Mouse (Mus musculus) E14TG2a.4 (cell line): ENCODE measurements at regions not wholly inside any gene's neighbourhood (a gene's known extent, or its start where the extent isn't known, plus 50 kb on each side); places are given as distances from the start of the nearest gene placed in this dataset.

ENCODE experiments used
- H3K27me3 ChIP-seq: 2 replicates; pipeline ENCODE4 v1.6.1; 2014; ENCODE audit warnings: low read length, control low read depth; ENCODE audit not compliant: insufficient read depth
- H3K36me3 ChIP-seq: 2 replicates; pipeline ENCODE4 v1.6.1; 2014; ENCODE audit warnings: low read length, control low read depth; ENCODE audit not compliant: insufficient read depth
- H3K4me1 ChIP-seq: replicated peaks from 2 replicates; pipeline ENCODE4 v1.6.1; 2014; ENCODE audit warnings: low read depth, low read length, control low read depth
- H3K4me3 ChIP-seq: replicated peaks from 2 replicates; pipeline ENCODE4 v1.5.1; 2014; ENCODE audit warnings: mild to moderate bottlenecking, low read length
- H3K9me3 ChIP-seq: 2 replicates; pipeline ENCODE4 v1.6.1; 2014; ENCODE audit warnings: low read length, control low read depth
- CTCF ChIP-seq: conservative IDR thresholded peaks from 2 replicates; pipeline ENCODE4 v1.5.1; 2014; ENCODE audit warnings: low read length
- NANOG ChIP-seq: IDR thresholded peaks from 2 replicates; pipeline ENCODE4 v1.6.1; 2014; ENCODE audit warnings: borderline replicate concordance, low read length, mixed read lengths
- POU5F1 ChIP-seq: IDR thresholded peaks from 2 replicates; pipeline ENCODE4 v1.6.1; 2014; ENCODE audit warnings: low read length, borderline replicate concordance

GRCm38 (mm10) chr10:19139234-19139633 lies 123.8 kb upstream of the Tnfaip3 start:
- no peaks in the 10 kb centered on the region for H3K9me3 ChIP-seq
- no peaks in the 10 kb centered on the region for H3K36me3 ChIP-seq
- no peaks in the 10 kb centered on the region for H3K4me1 ChIP-seq
- H3K4me3 ChIP-seq, result no peak overlapping the region
- no peaks in the 10 kb centered on the region for H3K27me3 ChIP-seq
- TF ChIP-seq CTCF, result no peak

GRCm38 (mm10) chr10:19138258-19138657 lies 122.8 kb upstream of the Tnfaip3 start:
- Histone ChIP-seq H3K4me3 (no peak overlapping the region), H3K9me3 (no peaks in the 10 kb centered on the region), H3K36me3 (no peaks in the 10 kb centered on the region), H3K27me3 (no peaks in the 10 kb centered on the region), H3K4me1 (no peaks in the 10 kb centered on the region)
- no peak for TF ChIP-seq CTCF

- Histone ChIP-seq H3K27me3 (no peaks in the 10 kb centered on the region; the same call in 1 of the 2 replicates), H3K9me3 (no peaks in the 10 kb centered on the region), H3K4me1 (peaks cover 7% of the 10 kb centered on the region), H3K36me3 (no peaks in the 10 kb centered on the region), H3K4me3 (no peak overlapping the region)
- no peak for TF ChIP-seq CTCF
- TF ChIP-seq NANOG, result no peak
- no peak for TF ChIP-seq POU5F1
These were observed 112.3 kb upstream of the Tnfaip3 start for GRCm38 (mm10) chr10:19127581-19128291.

- no peaks in the 10 kb centered on the region for H3K36me3 ChIP-seq
- H3K4me1 ChIP-seq, result peaks cover 7% of the 10 kb centered on the region
- no peaks in the 10 kb centered on the region for H3K9me3 ChIP-seq
- TF ChIP-seq NANOG (no peak), POU5F1 (no peak)
- H3K4me3 ChIP-seq, result no peak overlapping the region
- no peaks in the 10 kb centered on the region; the same call in 1 of the 2 replicates for H3K27me3 ChIP-seq
These were observed 111.5 kb upstream of the Tnfaip3 start for GRCm38 (mm10) chr10:19126922-19127321.

GRCm38 (mm10) chr10:19126438-19126837 lies 111.0 kb upstream of the Tnfaip3 start:
- no peak for TF ChIP-seq NANOG
- TF ChIP-seq CTCF, result no peak
- no peak for TF ChIP-seq POU5F1
- no peaks in the 10 kb centered on the region for H3K36me3 ChIP-seq
- no peak overlapping the region for H3K4me3 ChIP-seq
- no peaks in the 10 kb centered on the region; the same call in 1 of the 2 replicates for H3K27me3 ChIP-seq
- no peaks in the 10 kb centered on the region for H3K9me3 ChIP-seq
- peaks cover 7% of the 10 kb centered on the region for H3K4me1 ChIP-seq

- no peaks in the 10 kb centered on the region for H3K36me3 ChIP-seq
- 0 out of 2 replicates have a peak, but pooled peaks cover 4% of the 10 kb centered on the region for H3K9me3 ChIP-seq
- H3K27me3 ChIP-seq, result no peaks in the 10 kb centered on the region; the same call in 1 of the 2 replicates
- peaks cover 7% of the 10 kb centered on the region for H3K4me1 ChIP-seq
- H3K4me3 ChIP-seq, result no peak overlapping the region
- TF ChIP-seq NANOG (no peak), POU5F1 (no peak), CTCF (no peak)
These were observed 108.2 kb upstream of the Tnfaip3 start for GRCm38 (mm10) chr10:19123691-19124090.

- H3K4me3 ChIP-seq, result no peak overlapping the region
- TF ChIP-seq NANOG (no peak), CTCF (no peak), POU5F1 (no peak)
- H3K27me3 ChIP-seq, result no peaks in the 10 kb centered on the region; the same call in 1 of the 2 replicates
- peaks cover 7% of the 10 kb centered on the region for H3K4me1 ChIP-seq
- H3K36me3 ChIP-seq, result no peaks in the 10 kb centered on the region
- 0 out of 2 replicates have a peak, but pooled peaks cover 4% of the 10 kb centered on the region for H3K9me3 ChIP-seq
These were observed 106.8 kb upstream of the Tnfaip3 start for GRCm38 (mm10) chr10:19122221-19122620.

GRCm38 (mm10) chr10:19119281-19120049 lies 104.0 kb upstream of the Tnfaip3 start:
- Histone ChIP-seq H3K4me3 (no peak overlapping the region), H3K27me3 (no peaks in the 10 kb centered on the region)
- TF ChIP-seq NANOG (no peak), POU5F1 (no peak), CTCF (no peak)

More at GRCm38 (mm10) chr10:19119281-19120049, 104.0 kb upstream of the Tnfaip3 start:
- 0 out of 2 replicates have a peak, but pooled peaks cover 4% of the 10 kb centered on the region for H3K9me3 ChIP-seq
- peaks cover 17% of the 10 kb centered on the region for H3K4me1 ChIP-seq
- H3K36me3 ChIP-seq, result no peaks in the 10 kb centered on the region
